Mouse (Mus musculus): Measurements from ENCODE around the gene Nsmf. TPM values are rescaled to one million over a fixed set of nuclear protein-coding genes. Genes with fewer than 3 reads are reported as not detected.

Gene Nsmf
- 100 to 1,000 TPM; 985 to 995 TPM for total RNA-seq (2021)

DNA sequence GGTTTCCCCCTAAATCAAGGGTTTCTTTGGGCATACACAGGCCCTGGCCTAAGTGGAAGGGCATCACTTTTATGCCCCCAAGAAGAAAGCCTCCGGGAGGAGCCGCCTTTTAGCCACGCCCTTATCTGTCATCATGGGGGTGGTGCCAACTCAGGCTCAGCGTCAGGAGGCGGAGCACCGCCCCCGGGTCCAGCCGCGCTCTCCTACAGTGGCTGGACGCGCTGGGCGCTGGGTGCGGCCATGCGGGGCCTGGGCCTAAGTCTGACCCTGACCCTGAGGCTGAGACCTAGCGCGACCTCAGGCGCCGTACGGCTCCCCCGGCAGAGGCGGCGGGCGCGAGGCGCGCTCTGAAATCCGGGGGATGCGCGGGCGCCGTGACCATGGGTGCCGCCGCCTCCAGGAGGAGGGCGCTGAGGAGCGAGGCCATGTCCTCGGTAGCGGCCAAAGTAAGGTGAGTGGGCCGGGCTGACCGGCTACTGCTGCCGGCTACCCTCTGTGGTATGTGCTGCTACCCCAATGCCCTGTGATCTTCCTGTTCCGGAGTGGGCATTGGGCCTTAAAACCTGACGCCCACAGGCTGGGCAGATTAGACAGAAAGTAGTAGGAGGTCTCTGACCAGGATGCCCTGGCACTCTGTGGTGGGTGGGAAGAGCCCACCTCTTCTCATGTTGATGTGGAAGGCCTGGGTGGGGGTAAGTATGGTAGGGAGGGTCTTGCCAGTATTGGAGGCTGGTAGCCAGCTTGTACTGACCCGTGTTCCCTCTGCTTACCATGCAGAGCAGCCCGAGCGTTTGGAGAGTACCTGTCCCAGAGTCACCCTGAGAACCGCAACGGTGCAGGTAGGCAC, at the start of gene Nsmf:
Nsmf (plus strand) TSS at position 135 of the 847 bp plus-strand sequence.
- peak; percentile 87 to 90 for DNase-seq (ENCODE audit: extremely low spot score in 1 of 2, low spot score in 1 of 2)

DNA sequence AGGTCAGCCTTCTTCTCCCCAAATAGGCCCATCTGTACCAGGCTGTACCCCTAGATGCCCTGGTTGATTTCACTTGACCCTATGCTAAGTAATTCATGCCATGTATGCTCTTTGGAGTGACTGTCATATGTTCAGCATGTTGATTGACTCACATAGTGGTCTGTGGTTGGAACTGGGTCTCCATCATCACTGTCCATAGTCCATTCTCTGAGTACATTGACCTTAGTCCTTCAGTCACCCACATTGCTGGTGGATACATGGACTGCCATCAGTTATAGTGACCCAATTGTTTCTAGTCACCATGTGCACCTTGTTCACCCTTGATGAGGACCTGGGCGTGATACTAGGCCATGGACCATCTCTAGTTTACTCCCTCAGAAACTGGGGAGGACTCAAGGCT, 47.4 kb upstream of the Nsmf start:
- no peak for DNase-seq (ENCODE audit: extremely low spot score in 1 of 2, low spot score in 1 of 2)

DNA sequence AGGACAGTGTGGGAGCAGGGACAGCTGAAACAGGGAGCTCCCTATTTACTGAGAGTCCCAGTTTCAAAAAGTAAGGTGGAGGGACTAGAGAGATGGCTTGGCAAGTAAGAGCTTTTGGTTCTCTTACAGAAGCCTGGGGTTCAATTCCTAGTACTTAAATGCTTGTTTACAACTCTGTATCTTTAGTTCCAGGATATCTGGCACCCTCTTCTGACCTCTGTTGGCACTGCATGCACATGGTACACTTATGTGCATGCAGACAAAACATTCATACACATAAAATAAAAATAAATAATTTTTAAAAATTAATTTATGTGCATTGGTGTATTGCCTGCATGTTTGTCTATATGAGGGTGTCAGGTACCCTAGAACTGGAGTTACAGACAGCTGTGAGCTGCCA, 45.9 kb upstream of the Nsmf start:
- no peak for DNase-seq (ENCODE audit: extremely low spot score in 1 of 2, low spot score in 1 of 2)

DNA sequence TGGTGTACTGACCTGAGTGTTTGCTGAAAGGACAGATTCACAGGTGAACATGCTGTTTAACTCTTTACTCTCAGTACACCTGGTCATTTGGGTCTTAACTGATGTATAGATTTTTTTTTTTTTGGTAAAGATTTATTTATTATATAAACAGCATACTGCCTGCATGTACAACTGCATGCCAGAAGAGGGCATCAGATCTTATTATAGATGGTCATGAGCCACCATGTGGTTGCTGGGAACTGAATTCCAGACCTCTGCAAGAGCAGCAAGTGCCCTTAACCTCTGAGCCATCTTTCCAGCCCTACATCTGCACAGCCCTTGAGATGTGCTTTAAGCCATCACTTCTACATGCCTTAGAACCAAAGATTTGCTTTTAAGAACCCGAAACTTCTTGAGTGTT, 31.5 kb upstream of the Nsmf start:
- DNase-seq (ENCODE audit: extremely low spot score in 1 of 2, low spot score in 1 of 2) = no peak

DNA sequence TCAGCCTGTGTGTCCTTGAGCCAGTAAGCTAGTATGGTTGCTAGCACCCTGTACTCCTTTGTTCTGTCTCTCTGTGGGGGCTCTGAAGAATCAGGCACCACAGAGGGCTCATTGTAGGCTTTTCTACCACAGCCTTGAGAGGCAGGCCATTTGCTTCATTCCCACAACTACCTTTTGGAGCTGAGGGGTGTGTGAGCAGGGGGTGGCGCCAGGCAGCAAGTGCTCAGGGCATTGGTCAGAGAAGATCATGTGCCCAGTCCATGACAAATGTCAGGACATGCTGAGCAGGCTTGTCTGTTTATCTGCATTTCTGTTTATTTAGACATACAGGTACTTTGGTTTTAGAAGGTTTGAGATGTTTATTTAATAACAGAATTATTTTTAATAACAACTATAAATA, 29.0 kb upstream of the Nsmf start:
- no peak for DNase-seq (ENCODE audit: extremely low spot score in 1 of 2, low spot score in 1 of 2)

DNA sequence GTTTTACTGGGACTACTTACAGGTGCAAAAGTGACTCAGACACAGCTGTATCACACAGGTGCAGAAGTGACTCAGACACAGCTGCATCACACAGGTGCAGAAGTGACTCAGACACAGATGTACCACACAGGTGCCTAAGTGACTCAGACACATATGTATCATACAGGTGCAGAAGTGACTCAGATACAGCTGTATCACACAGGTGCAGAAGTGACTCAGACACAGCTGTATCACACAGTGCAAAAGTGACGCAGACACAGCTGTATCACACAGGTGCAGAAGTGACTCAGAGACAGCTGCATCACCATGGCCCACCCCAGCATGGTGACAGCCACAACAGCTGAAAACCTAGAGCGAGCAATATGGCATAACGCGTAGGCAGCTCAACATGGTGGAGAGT, 19.2 kb upstream of the Nsmf start:
- no peak for DNase-seq (ENCODE audit: extremely low spot score in 1 of 2, low spot score in 1 of 2)

DNA sequence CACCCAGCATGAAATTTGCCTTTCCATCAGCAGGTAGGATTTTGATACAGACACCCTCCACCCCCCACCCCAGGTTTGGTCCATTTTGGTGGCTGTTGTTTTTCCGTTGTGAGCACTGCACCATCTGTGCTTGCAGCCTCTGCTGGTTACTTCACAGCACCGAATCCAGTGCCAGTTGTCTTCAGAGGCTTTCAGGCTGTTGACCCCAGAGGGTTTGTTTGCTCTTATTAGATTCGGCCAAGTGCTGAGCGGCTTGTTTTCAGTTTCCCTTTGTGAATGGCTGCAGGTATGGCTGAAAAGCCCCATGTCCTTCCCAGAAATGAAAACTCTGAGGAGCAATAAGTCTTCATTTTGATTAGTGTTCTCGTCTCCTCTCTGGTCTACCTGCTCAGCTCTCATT, 14.1 kb upstream of the Nsmf start:
- no peak for DNase-seq (ENCODE audit: extremely low spot score in 1 of 2, low spot score in 1 of 2)

DNA sequence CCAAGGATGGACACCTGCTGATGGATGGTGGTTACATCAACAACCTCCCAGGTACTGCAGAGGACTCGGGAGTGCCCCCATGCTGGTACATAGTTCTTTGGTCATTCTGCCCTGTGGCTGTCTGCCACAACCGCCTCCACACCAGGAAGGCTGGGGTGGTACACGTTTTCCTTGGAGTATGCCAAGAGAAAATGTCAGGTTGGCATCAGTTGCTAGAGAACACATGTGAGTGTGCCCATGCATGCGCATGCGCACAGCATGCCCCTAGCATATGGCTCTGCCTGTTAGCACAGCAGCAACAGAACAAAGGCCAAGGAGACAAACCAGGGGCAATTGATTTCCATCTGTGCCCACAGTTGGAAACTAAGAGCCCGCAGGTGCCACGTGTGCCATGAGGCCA, 3.2 kb upstream of the Nsmf start:
- DNase-seq (ENCODE audit: extremely low spot score in 1 of 2, low spot score in 1 of 2) = no peak

DNA sequence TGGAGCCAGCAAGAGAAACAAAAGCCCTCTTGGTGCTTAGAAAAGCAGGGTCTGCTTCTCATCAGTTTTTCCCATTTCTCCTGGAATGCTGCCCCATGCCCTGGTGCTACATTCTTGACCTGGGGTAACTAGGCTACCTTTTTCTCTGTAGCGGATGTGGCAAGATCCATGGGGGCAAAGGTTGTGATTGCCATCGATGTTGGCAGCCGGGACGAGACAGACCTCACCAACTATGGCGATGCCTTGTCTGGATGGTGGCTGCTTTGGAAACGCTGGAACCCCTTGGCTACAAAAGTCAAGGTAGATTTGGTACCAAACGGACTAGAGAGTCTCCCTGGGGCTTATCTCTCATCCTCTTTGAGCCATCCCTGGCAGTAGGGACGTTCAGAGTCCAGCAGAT, 2.7 kb upstream of the Nsmf start:
- no peak for DNase-seq (ENCODE audit: extremely low spot score in 1 of 2, low spot score in 1 of 2)

DNA sequence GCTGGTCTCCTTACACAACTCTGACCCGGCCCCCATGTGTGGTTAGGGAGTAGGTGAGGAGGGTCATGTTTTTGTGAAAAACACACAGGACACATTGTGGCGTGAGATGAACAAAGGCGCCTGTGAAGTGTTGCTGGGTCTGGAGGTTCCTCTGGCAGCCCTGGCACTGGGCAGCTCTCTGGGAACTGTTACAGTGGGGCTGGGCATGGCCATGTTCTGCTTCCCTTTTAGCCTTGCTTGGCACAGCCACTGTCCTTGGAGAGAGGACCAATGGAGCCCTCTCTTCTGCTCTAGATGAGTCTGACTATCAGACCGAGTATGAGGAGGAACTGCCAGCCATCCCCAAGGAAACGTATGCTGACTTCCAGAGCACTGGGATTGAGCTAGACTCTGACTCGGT, 1.1 kb upstream of the Nsmf start:
- no peak for DNase-seq (ENCODE audit: extremely low spot score in 1 of 2, low spot score in 1 of 2)

DNA sequence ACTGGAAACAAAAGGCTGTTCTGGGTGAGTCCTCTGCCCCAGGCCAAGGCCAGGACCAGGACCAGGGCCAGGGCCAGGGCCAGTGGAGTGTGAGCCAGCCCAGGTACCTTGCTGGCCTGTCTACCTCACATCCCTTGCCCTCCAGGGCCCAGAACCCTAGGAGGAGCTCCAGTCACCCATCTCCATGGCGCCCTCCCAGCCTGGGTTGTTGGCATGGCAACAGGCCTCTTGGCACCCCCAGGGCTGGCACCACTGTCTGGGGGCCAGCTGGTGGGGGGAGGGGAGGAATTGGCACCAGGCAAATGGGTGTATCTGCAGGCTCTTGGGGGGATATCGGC, 882 bp downstream of the Nsmf start:
- peak; percentile 79 to 84 for DNase-seq (ENCODE audit: extremely low spot score in 1 of 2, low spot score in 1 of 2)

DNA sequence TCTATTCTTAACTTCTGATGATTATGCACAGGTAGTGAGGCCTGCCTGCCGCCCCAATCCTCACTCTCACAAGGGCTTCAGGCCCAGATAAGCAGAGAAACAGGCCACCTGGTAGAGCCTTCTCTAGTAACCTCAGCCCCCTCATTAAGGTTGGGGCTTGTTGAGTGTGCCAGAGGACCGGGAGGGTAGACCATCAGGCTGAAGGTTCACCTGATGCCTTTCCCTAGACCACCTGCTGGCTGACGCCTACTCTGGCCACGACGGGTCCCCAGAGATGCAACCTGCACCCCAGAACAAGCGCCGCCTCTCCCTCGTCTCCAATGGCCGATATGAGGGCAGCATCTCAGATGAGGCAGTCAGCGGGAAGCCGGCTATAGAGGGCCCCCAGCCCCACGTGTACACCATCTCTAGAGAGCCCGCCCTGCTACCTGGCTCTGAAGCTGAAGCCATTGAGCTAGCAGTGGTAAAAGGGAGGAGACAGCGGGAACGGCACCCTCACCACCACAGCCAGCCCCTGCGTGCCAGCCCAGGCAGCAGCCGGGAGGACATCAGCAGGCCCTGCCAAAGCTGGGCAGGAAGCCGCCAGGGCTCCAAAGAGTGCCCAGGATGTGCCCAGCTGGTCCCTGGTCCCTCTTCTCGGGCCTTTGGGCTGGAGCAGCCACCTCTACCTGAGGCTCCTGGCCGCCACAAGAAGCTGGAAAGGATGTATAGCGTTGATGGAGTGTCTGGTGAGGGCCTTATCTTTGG, 1.4 kb downstream of the Nsmf start:
- no peak for DNase-seq (ENCODE audit: extremely low spot score in 1 of 2, low spot score in 1 of 2)

DNA sequence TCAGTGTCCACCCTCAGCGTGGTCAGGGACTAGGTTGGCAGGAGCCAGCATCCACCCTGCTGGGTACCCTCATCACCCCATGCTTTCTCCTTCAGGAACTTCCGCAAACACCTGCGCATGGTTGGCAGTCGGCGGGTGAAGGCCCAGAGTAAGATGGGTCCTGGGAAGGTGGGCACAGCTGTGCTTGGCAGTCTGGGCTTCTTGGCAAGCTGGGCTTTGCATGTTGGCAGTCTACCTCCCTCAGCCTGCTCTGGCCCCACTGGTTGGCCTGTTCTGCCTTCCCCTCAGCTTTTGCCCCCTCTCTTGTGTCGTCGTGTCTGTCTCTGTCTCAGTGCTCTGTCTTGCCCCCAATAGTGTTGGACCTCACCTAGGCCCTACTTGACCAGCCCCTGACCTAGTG, 4.8 kb downstream of the Nsmf start:
- DNase-seq (ENCODE audit: extremely low spot score in 1 of 2, low spot score in 1 of 2) = no peak

DNA sequence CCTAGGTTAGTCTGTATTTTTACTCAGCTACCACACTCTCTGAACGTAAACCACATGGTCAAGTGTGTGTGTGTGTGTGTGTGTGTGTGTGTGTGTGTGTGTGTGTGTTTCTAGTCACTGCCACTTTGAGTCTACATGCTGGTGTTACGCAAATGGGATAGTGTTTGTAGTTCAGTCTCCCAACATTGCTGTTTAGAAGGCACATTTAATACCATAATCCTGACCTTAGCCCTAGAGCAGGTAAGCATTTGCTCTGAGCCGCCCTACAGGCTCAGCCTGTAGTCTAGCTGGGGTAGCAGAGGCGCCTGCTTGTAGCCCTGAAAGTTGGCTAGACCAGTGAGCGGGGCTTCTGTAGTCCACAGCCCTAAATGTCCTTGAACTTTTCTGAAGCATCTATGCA, 9.4 kb downstream of the Nsmf start:
- no peak for DNase-seq (ENCODE audit: extremely low spot score in 1 of 2, low spot score in 1 of 2)

DNA sequence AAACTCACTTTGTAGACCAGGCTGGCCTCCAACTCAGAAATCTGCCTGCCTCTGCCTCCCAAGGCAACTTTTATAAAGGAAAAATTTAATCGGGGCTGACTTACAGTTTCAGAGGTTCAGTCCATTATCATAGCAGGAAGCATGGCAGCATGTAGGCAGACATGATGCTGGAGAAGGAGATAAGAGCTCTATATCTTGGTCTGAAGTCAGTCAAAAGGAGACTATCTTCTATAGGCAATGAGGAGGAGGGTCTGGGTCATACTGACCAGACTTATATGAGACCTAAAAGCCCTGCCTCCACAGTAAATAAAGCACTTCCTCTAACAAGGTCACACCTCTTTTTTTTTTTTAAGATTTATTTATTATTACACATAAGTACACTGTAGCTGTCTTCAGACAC, 10.1 kb downstream of the Nsmf start:
- no peak for DNase-seq (ENCODE audit: extremely low spot score in 1 of 2, low spot score in 1 of 2)

DNA sequence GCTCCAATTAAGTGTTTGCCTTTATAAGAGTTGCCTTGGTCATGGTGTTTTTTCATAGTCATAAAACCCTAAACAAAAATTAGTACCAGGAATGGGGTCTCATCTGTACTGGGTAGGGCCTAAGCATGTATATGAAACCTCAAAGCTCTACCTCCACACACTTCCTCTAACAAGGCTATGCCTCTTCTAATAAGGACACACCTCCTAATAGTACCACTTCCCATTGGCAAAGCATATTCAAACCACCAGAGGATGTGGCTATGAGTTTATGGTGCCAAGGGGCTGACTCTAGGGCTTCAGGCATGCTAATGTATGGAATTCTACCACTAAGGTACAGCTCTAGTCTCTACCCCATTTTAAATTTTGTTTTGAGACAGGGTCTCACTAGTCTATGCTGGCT, 11.4 kb downstream of the Nsmf start:
- DNase-seq (ENCODE audit: extremely low spot score in 1 of 2, low spot score in 1 of 2) = no peak

DNA sequence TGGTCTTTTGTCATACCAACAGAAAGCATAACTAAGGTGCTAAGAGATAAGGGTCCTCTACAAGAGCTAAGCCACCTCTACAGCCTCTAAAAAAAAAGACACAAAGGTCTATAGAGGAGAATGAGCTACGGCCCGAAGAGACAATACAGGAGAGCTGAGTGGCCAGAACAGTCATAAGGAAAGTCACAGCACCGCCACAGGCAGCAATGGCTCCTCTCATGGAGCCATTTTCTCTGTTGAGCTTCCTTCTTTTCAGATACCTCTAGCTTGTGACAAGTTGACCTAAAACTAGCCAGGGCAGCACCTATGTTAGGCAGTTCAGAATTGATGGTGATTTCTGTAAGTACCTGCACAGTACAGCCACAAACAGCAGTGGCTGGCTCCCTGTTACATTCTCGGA, 12.4 kb downstream of the Nsmf start:
- DNase-seq (ENCODE audit: extremely low spot score in 1 of 2, low spot score in 1 of 2) = no peak

DNA sequence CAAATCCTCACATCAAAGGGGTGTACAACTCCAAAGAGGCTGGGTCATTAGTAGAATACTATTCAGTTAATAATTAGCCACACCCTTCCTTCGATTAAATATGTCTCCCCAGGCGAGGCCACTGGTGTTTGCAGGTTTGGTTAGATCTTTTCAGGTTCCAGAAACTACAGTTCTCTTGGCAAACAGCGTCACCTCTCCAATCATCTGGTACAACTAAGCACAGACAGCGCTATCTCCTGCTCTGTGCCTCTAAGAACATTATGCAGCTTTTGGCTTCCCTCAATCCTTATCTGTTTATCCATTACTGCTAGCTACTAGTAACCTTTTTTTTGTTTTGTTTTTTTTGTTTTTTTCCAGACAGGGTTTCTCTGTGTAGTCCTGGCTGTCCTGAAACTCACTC, 15.4 kb downstream of the Nsmf start:
- DNase-seq (ENCODE audit: extremely low spot score in 1 of 2, low spot score in 1 of 2) = no peak

DNA sequence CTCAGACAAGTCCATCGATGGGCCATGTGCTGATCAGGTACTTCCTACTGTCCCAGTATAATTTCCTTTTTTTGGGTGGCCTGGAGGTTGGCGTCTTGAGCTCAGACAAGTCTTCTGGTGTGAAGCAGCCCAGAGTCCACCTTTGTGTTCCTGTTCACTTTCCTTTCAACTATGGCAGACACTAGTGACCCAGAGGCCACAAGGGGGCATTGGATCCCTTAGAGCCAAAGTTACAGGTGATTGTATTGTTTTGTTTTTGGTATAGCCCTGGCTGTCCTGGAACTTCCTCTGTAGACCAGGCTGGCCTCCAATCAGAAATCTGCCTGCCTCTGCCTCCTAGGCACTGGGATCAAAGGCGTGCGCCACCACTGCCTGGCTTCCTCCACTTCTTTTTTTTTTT, 18.2 kb downstream of the Nsmf start:
- DNase-seq (ENCODE audit: extremely low spot score in 1 of 2, low spot score in 1 of 2) = no peak

DNA sequence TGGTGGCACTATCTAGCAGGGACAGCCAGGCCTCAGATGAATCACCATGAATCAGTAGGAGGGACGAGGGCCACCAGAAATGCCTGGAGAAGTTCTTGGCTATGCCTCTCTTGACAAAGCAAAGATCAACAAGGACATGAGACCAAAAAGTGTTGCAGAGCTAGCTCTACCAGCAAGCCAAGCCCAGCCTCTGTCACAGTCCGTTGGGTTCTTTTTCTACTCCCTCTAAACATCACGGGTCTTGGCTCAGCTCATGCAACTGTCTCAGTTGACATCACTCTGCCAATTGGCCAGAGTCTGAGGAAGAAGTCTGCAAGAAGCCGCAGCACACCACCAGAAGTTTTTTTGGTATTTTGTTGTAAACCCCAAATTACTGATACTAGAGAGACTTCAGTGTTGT, 21.4 kb downstream of the Nsmf start:
- DNase-seq (ENCODE audit: extremely low spot score in 1 of 2, low spot score in 1 of 2) = no peak

DNA sequence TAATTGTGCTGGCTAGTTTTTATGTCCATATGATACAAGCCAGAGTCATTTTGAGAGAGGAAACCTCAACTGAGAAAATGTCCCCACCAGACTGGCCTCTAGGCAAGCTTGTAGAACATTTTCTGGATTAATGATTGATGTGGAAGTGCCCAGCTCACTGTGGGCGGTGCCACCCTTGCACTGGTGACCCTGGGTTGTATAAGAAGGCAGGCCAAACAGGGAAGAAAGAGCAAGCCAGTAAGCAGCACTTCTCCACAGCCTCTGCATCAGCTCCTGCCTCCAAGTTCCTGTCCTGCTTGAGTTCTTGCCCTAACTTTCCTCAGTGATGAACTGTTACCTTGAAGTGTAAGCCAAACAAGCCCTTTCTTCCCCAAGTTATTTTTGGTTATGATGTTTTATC, 24.8 kb downstream of the Nsmf start:
- DNase-seq (ENCODE audit: extremely low spot score in 1 of 2, low spot score in 1 of 2) = no peak

DNA sequence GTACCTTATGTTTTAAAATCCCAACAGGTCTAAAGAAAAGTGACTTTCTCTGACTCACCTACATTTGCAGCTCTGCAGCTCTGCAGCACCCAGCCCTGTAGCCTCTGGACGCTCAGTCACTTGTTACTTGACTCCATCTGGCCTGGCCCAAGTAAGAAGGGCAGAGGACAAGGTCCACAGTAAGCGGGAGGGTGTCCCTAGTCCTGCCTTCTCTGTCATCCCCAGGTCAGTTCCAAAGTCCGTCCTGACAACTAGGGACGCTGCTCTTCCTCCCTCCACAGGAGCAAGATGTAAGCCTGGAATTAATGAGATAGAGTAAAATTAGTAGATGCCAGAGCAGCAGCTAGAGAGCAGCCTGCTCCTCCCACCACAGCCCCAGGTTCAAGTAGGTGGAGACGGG, 25.9 kb downstream of the Nsmf start, which contains the start of gene Entpd8:
Entpd8 (plus strand) TSS at position 229 of the 400 bp plus-strand sequence.
- DNase-seq (ENCODE audit: extremely low spot score in 1 of 2, low spot score in 1 of 2) = no peak

Data from layer of hippocampus, postnatal 25 days (tissue).